Mouse (Mus musculus) NIH3T3 (cell line): ENCODE measurements at regions not wholly inside any gene's neighbourhood (a gene's known extent, or its start where the extent isn't known, plus 50 kb on each side); places are given as distances from the start of the nearest gene placed in this dataset.
A peak's percentile ranks its signal among the peaks of the same experiment; 100 is the strongest.

Experiments used
- DNase-seq: peaks from one replicate; pipeline ENCODE4 v3.0.0-alpha.2; 2012; ENCODE audit warnings: low read depth

DNA sequence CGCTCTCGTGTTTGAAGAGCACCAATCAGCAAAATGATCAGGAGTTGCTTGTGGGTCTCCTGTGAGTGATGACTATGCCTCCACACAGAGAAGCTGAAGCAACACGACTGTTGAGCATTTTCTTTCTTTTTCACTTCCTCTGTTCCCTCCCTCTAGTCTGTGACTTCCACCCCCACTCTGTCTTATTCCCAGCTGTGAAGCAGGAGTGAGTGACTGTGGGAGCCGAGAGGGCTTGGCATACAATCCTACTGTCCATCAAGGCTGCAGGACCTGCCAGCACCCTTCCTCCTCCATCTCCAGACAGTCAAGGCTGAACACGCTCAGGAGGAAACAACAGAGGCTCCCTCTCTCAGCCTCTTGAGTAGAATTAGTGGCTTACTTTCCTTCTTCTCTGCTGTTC is 401.3 kb downstream of the Plcl1 start:
- no peak for DNase-seq

GRCm38 (mm10) chr1:55808724-55809519 is 403.2 kb downstream of the Plcl1 start:
- no peak for DNase-seq

- no peak for DNase-seq
These were observed 406.8 kb downstream of the Plcl1 start for GRCm38 (mm10) chr1:55812486-55812885.

DNA sequence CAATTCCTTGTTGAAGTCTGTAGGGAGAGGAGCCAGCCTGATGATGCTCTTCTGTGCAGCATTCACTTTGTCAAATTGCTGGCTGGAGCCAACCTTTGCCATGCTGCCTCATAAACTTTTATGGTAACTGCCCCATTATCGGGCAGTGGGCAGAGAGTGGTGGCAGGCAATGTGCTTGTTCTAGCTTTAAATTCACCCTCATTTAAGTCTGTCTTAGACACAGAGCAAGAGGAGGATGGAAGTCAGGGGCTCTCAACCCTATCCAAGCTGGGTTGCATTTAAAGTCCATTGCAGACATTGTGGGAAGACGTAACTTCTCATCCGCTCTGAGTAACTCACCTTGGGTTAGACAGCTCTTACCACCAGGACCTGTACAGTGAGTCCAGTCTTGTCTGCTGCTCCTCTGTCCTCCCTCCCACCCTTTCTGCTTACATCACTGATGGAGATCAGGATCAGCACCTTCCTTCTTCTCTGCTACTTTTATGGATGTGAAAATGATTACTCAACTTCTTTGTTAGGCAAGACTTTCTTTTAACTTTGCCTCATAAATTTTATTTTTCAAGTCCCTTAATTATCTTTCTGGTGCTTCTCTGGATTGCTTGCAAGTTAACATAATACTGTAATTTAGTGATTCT is 415.3 kb downstream of the Plcl1 start:
- no peak for DNase-seq

DNA sequence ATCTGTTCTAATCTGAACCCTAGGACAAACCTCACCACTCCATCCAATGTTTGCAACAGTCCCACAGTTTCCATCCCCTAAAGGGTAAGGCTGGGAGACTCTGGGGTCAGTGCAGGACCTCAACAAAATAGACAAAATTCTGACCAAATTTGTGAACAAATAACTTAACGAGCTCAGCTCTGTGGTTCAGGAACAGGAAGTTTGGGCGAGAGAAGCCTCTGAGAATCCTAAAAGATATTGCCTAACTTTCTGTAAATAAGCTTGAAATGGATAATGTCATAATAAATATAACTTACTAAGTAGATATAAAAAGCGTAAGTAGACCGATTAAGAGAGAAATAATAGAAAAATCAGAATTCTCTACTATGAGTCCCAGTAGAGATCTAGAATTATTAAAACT is 416.9 kb downstream of the Plcl1 start:
- no peak for DNase-seq

DNA sequence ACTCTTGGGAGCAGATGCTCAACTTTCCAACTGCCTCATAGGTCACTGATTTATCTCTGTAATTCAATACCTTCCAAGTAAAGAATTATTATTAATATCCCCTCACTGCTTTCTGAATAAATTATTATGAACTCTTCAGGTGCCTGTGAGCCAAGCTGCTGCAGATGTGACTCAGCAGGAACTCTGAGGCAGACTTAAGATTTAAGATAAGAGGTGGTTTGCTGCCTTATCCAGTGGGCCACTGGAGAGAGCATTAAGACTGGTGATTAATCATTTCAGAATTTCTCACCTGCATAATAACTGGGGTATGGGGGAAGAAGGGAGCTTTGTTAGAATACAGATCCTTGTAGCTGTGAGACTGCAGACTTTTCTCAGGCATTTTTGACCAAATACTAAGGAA is 421.5 kb downstream of the Plcl1 start:
- DNase-seq: no peak

DNA sequence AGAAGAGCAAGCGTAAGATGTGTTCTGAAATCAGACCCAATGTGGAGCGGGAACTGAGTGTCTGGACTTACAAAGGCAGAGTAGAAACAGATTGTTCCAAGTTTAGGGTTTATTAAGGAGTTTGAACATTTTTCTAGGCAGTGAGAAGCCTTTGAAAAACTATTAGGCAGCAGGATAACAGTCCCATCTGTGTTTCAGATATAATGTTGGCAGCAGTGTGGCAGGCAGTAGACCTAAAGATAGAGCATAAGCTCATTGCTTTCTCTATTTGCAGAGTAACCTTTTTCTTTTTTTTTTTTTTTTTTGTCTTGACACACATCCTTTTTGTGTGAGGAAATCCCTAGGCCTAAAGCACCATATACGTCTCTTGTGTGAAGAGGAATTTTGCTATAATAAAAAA is 429.6 kb downstream of the Plcl1 start:
- no peak for DNase-seq

- DNase-seq: no peak
These were observed 431.0 kb downstream of the Plcl1 start for GRCm38 (mm10) chr1:55836750-55837149.

DNA sequence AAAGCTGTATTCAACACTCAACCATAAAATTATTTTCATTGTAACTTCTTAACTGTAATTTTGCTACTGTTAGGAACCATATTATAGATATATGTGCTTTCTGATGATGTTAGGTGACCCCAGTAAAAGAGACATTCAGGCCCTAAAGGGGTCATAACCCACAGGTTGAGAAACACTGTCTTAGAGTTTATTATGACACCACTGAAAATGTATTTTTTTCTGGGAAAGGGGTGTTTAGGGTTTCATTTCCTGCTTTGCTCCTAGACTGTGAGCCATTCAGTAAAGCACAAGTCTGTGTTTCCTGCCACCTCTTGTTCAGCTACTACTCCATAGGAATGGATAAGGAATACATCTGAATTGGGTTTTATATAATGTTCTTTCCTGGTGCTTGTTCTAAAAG is 431.6 kb downstream of the Plcl1 start:
- DNase-seq: no peak

- peak; percentile 71 for DNase-seq
These were observed 432.4 kb downstream of the Plcl1 start for GRCm38 (mm10) chr1:55838168-55838567.

DNA sequence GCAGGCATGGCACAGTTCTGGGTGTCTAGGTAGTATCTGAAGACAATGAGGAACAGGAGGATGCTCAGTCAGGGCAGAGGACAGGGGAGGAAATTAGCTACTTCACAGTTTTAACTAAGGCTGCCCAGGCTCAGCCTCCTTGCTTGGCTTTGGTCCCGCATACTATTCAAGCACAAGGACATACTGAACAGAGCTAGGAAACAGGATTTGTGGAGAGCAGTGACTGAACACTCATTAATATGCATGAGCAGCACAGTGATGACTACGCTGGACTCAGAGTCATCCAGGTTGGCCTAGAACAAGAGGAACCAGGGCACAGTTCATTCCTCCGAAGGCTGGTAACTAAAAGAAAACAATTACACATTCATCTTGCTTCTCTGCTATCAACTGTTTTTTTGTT is 443.1 kb downstream of the Plcl1 start:
- DNase-seq: no peak

- no peak for DNase-seq
These were observed 446.6 kb downstream of the Plcl1 start for GRCm38 (mm10) chr1:55852354-55852753.

DNA sequence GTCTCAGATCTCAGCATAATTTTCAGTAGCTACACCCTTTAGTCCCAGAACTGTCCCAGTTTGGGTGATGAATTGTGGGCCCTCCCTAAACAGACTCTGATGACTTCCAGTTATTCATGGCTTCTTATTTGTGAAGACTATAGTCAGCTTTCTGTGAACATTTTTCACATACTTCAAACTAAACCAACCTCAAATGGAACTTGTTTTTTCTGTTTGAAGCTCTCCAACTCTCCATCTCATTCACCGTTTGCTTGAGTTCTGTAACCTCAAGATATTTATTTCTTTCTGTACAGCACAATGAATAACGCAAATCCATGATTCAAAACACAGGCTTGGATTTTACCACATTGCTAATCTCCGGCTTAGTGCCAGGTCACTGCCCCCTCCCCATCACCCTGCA is 453.4 kb downstream of the Plcl1 start:
- DNase-seq: no peak

GRCm38 (mm10) chr1:55863113-55863512 is 457.4 kb downstream of the Plcl1 start:
- DNase-seq: no peak

DNA sequence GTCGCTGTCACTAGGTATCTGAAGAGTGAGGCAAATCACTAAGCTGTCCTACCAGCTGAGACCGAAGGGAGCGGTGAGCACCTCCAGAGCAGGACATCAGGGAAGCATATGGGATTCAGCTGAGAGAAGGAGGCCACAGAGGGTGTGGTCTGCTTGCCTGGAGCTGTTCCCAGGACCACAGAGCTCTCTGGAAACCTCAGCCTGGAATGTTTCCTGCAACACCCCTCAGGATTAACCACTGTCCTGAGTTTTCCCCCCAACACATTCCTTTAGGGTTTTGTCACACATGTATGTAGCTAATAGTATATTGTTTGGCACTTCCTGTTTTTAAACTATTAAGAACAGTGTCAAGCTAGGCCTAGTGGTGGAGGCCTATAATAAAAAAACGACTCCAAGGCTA is 459.6 kb downstream of the Plcl1 start:
- peak; percentile 52 for DNase-seq

DNA sequence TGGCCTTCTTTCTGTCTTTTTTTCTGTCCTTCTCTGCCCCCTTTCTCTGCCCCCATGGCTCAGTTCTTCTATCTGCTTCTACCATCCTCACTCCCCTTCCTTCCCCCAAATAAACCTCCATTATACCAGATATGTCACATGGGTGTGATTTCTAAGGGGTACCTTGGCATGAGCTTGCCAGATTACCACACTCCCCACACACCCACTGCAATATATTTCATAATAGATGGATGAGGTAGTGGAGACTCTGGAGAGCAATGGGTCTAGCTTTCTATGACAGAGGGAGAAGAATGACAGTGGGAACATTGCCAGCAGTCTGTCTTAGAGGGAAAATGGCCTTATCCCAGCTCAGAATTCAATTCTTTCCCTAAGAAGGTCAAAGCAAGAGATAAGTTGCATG is 461.0 kb downstream of the Plcl1 start:
- DNase-seq: no peak

GRCm38 (mm10) chr1:55873583-55873982 is 467.9 kb downstream of the Plcl1 start:
- no peak for DNase-seq

DNA sequence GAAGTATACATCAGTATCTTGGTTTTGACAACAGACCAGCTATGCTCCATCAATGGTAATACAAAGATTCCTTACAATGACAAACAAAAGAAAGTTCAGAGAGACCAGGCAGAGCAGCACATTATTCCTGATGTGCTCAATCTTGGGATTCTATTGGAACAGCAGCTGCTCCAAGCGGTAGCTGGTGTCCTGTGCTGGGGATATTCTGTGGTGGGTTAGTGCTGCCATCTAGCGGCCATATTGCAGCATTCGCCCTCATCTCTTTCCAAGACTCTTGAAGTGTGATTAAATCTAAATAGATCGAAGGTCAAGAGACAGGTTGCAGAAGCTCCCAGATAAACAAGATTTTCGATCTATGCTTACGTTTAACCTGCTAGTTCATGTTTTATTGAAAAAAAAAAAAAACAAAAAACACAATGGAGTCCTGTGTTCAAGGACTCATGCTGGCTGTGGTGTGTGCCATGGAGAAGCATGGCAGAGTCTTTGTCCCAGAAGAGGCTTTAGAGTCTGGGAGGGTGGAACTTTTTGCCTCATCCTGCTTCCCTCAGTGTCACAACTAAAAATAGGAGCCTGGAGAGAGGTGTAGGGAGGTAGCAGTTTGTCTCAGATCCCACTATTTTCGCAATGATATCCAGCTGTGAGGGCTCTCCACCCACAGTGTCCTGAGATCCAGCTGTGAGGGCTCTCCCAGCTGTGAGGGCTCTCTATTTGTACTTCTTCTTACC is 468.6 kb downstream of the Plcl1 start:
- peak; percentile 85 for DNase-seq

DNA sequence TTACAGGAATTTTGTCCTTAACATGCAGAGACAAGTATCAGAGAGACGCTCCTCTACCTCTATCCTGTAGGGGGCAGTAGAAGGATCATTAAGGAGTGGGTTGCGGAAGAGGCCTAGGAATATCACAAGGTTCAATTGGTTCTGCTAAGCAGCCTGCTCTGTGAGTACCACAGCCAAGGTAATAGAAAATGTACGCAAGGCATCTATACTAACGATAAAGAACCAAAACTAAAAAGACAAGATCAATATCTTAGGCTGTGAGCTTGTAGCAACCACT is 469.1 kb downstream of the Plcl1 start:
- peak; percentile 25 for DNase-seq

GRCm38 (mm10) chr1:55884576-55884975 is 478.9 kb downstream of the Plcl1 start:
- DNase-seq: no peak

DNA sequence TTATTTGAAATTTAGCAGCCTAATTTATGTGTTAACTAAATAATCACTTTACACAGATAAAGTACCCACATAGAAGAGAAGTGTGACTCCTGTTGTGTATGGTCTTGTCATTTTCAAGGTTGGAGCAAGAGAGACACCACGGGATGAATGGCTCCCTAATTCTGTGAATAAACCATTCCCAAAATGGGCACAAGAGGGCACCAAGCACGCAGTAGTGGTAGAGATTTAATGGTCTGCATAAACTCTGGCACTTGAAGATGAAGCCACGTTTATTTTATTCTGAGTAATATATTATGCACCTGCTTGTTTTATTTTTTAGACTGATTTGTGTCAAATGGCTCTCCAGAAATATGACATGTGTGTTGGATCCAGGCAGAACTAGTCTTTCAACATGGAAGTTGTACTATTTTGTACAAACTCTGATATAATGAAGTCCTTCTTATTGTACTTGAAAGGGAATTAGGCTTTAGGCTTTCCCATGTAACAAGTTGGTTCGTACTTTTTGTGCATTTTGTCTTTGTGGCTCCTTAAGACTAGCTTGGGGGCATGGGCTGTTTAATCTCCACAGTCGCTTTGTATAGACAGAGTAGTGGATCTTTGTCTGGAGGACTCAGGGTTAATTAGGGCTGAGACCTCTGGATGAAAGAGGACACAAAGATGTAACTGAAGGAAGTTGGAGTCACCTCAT is 480.8 kb downstream of the Plcl1 start:
- peak; percentile 72 for DNase-seq

DNA sequence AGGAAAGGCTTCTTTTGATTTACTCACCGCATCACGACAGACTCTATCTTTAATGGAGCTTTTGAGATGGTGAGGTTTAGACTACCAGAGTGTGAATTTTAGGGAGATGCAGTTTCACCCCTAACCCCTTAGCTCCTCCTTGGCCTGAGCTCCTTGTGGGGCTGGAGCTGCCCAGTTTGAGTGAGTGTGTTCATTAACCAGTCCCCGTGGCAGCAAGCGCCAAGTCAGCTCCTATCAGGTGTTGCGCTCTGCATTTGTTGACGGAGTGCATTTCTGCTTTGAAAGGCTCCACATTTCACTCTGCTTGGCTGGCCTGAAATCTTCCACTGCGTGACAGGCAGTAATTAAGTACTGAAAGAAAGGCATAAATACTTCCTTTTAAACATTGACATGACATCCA is 481.7 kb downstream of the Plcl1 start:
- DNase-seq: no peak
